Mouse (Mus musculus): ENCODE measurements at regions not wholly inside any gene's neighbourhood (a gene's known extent, or its start where the extent isn't known, plus 50 kb on each side); places are given as distances from the start of the nearest gene placed in this dataset.
A peak's percentile ranks its signal among the peaks of the same experiment; 100 is the strongest.
"Not testable (repeated sequence)": the region's sequence is repeated elsewhere in the genome, so short reads cannot be mapped to it uniquely, and the experiment has no call there.

DNA sequence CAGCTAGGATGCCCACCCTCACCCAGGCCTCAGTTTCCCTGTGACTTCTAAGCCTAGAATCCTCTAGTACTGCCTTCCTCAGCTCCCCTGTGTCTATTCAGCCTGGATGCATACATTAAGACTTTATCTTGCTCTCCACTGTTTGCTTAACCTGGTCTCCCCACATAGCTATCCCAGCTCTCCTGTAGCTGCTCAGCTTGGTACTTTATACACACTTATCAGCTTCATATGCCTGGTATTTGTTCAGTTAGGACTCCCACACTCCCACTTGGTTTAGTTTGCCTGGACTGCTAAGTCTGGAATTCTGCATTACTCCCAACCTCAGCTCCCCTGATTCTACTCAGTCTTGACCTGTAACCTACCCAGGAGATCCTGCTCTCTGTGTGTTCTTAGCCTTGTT lies 147.7 kb downstream of the Tmem121 start:
- DNase-seq (ENCODE audit: low read depth, low spot score), result no peak

DNA sequence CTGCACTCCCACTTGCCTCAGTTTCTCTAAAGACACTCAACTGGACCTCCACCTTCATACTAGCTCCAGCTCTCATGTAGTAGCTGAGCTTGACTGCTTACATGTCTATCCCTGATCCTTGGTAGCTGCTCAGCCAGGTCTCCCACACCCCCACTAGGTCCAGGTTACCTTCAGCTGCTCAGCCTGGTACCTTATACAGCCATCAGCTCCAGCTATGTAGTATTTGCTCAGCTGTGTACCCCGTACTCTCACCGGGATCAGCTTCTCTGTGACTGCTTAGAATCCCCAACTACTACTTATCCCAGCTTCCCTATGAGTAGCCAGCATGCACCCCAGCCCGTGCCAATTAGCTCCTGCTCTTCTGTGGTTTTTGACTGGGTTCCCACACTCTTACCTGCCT lies 148.1 kb downstream of the Tmem121 start:
- not testable (repeated sequence) for DNase-seq (ENCODE audit: low read depth, low spot score)

DNA sequence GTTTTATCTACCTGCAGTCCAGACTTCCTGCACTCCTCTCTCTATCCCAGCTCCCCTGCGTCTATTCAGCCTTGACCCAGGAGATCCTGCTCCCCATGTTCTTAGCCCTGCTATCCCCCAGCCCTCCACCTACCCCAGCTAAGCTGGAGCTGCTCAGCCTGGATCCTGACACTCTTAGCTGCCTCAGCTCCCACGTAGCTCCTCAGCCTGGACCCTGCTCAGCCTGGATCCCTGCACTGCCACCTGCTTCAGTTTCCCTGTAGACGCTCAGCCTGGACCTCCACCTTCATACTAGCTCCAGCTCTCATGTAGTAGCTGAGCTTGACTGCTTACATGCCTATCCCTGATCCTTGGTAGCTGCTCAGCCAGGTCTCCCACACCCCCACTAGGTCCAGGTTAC lies 151.5 kb downstream of the Tmem121 start:
- no peak for DNase-seq (ENCODE audit: low read depth, low spot score)

DNA sequence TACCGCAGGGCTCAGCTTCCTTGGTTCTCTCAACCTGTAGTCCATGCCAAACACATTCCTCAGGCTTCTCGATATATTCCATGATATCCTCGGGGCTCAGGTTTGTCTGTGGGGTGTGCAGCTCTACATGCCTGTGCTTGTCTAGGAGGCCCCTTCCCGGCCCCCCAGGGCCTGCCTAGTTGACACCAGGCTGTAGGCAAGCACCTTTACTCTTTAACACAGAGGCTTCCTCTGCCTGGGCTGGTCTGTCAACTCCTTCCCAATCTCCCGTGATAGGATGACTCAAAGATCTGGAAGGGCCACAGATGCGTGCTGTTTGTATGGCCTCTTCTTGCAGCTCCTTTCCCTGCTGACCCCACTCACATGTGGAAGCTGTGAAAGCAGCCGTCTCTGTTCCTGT lies 150.4 kb upstream of the Adam6b start:
- DNase-seq (ENCODE audit: low read depth, low spot score), result no peak

DNA sequence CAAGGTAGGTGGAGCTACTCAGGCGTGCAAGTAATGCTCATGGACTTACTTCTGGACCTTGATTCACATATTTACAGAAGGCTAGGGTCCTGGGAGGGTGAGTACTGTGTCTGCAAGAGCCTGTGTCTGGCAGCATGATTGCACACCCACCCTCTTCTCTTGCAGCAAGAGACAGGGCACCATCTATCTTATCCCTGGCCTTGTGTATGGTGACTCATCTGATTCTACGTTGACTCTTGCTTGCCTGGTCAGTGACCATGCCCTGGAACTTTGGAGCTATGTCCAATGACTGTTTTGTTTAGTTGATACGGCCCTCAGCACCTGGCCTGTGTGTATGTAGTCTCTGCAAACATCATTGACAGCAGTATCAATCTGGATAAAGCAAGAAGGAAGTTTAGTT lies 148.3 kb upstream of the Adam6b start:
- no peak for DNase-seq (ENCODE audit: low read depth, low spot score)

DNA sequence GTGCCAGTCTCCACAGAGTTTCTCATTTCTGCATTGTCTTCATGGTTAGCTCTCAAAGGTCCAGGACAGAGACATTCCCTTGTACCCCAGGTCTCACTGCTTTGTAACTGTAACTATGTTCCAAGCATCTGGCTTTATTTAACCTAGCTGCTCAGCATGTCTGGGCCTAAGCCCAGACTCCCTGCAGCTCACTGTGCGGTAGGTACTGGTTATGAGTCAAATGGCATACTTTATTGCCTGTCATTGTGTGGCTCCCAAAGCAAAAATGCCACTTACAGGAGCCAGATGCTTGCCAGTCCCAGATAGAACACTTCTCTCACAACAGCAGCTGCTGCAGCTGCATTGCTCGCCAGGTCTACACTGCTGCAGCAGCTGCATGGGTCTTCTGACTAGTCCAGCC lies 134.2 kb upstream of the Adam6b start:
- DNase-seq (ENCODE audit: low read depth, low spot score), result peak; percentile 26

DNA sequence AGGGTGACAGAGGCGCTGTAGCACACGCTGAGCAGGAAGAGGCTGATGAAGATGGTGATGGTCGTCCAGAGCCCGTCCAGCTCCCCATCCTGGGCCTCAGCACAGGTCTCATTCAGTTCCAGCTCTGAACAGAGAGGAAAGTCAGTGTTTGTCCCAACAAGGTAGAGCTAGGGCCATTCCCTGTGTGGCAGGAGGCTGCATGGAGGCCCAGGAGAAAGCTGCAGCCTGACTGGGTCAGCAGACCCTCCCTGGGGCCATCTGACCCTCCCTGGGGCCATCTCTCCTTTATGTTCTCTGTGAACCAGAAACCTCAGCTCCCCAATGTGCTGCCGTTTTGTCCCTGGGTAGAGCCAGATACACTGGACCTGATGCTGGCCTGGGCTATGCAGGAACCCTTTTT lies 131.2 kb upstream of the Adam6b start:
- no peak for DNase-seq (ENCODE audit: low read depth, low spot score)

DNA sequence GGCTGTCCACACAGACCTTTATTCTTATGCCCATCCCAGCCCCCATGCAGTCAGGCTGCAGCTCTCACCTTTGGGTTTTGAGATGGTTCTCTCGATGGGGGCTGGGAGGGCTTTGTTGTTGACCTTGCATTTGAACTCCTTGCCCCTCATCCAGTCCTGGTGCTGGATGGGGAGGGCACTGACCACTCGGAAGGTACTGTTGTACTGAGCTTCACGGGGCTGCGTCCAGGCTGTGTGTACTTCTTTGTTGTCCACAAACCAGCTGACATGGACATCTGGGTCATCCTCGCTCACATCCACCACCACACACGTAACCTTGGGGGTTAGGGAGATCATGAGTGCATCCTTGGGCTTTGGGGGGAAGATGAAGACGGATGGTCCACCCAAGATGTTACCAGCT lies 129.3 kb upstream of the Adam6b start:
- DNase-seq (ENCODE audit: low read depth, low spot score), result peak; percentile 38

DNA sequence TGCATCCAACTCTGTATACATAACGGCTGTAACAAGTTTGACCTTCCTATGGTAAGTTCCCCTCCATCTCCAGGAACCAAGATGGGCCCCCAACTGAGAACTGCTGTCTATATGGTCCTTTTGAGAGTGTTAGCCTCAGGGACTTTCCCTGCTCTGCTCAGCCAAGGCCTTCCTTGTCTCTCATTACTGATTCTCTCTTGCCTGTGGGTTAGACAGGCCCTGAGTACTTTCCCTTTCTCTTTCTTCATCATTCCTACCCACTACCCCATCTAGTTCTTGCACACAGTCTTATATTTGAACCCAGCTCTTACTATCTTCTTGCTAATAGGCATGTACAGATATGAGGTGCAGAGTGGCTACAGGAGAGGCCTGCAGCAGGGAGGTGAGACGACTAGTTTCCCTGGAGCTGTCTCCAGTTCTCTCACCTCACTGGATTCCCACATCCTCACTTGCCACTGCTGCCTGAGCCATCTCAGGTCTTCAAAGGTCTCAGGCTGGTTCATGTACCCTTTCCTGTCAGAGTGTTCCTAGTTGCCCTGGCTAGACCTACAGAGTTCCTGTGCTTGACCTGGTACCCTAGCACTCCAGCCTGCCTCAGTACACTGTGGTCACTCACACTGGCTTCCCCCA lies 126.8 kb upstream of the Adam6b start:
- DNase-seq (ENCODE audit: low read depth, low spot score), result peak; percentile 48

DNA sequence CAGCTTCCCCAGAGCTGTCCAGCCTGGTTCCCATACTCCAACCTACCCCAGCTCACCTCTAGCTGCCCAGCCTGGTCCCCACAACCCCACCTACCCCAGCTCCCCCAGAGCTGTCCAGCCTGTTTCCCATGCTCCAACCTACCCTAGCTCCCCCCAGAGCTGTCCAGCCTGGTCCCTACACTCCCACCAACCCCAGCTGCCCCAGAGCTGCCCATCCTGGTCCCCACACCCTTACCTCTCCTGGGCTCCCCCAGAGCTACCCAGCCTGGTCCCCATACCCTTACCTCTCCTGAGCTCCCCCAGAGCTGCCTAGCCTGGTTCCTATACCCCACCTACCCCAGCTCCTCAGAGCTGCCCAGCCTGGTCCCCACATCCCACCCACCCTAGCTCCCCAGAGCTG lies 125.3 kb upstream of the Adam6b start:
- no peak for DNase-seq (ENCODE audit: low read depth, low spot score)

DNA sequence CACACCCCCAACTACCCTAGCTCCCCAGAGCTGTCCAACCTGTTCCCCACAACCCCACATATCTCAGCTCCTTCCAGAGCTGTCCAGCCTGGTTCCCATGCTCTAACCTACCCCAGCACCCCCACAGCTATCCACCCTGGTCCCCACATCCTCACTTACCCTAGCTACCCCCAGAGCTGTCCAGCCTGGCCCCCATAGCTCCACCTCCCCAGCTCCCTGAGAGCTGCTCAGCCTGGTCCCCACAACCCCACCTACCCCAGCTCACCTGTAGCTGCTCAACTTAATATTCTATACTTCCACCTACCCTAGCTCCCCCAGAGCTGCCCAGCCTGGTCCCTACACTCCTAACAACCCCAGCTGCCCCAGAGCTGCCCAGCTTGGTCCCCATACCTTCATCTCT lies 124.9 kb upstream of the Adam6b start:
- DNase-seq (ENCODE audit: low read depth, low spot score), result peak; percentile 24

DNA sequence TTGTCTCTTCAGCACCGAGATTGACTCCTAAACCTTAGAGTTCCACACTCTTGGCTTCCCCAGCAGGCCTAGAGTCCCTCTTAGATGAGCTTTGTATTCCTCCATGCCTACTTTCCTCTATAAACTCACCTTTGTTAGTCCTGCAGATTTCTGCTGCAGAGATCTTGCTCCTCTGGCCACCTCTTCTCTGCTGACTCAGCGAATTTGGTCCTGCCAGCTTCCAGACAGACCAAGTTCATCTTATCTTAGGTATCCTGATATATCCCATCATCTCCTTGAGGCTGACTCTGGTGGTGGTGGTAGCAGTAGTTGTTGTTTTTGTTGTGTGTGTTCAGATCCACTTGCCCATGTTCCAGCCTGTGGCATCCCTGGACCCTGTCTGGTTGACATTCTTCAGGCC lies 123.5 kb upstream of the Adam6b start:
- no peak for DNase-seq (ENCODE audit: low read depth, low spot score)

DNA sequence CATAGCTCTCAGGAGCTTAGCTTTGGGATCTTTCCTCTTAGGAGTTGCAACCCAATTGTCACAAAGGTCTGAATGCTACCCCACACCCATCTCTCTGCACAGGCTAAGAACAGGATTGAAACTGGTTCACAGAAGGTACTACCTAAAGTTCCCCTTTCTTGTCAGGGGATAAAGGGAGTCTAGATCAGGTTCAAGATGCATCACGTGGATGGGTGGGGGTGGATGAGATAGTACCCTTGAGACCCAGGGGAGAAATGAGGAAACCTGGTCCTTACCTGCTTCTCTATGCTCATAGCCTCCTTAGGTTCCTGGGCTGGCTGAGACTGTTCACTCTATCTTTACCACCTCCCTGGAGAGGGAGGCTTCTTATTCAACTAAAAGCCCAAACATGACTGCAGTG lies 122.9 kb upstream of the Adam6b start:
- peak; percentile 81 for DNase-seq (ENCODE audit: low read depth, low spot score)

DNA sequence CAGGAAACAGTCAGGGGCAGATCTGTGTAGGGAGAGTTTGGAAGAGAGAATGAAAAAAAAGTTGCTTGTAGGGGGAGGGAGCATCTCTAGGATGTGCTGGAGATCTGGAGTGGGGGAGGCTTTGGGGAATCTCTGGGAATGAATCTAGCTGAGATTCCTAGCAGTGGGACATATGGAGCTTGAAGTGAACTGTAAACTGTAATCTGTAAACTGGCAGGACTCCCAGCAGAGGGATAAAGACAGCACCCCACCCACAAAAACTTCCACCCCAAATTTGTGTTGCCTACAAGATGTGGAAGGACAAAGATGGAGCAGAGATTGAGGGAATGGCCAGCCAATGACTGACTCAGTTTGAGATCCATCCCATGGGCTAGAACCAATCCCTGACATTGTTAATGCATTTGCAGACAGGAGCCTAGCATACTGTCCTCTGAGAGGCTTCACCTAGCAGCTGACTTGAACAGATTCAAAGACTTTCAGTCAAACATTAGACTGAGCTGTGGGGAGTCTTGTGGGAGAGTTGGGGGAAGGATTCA lies 87.7 kb upstream of the Adam6b start:
- DNase-seq (ENCODE audit: low read depth, low spot score), result no peak

DNA sequence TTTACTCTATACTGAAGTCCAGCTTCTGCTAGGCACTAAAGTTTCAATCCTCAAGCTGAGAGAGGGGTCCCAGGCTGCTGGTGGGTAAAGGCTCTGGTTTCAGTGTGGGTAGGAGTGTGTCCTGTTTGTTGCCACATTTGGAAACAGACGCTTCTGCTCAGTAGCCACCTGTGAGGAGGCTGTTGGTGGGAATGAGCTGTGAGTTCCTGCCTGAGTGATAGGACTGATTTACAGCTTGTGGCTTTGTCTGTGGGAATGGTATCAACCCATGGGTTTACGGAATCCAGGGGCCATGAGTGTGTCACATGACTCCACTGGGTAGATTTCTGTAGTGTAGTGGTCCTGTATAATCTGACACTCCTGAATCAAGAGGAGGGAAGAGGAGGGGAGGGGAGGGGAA lies 86.5 kb upstream of the Adam6b start:
- no peak for DNase-seq (ENCODE audit: low read depth, low spot score)

DNA sequence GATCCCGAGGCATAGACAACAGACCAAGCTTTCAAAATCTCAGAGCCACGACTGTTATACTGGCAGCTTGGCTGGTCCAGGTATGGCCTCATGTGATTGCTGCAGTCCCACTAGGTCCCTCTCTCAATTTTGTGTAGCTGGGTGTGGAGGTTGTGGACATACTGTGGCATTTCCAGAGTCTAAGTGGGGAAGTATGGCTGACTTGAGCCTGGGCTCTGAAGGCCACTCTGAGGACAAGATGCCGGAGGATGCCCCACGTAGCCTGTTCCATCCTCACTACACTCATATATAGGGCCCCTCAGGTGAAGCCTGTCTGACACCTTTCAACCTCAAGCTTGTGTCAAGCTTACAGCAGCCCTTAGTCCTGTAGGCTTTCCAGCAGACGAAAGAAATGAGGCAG lies 78.2 kb upstream of the Adam6b start:
- no peak for DNase-seq (ENCODE audit: low read depth, low spot score)

DNA sequence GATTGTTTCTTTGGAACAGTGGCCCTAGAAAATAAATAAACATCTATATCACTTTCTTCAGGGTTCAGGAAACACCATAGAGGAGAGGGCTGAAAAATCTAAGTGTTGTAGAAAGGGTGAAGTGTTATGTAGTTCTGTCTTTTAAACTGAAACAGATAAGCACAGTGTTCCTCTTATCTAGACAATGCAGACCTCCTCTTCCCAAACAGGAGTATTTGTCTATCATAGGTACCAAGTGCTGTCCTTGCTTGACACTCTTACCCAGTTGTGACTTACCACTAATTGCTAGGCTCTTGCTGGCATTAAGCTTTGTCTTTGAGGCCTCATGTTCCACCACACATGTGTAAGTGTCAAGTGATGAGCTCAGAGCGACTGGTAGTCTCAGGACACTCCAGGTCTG lies 75.3 kb upstream of the Adam6b start:
- no peak for DNase-seq (ENCODE audit: low read depth, low spot score)

DNA sequence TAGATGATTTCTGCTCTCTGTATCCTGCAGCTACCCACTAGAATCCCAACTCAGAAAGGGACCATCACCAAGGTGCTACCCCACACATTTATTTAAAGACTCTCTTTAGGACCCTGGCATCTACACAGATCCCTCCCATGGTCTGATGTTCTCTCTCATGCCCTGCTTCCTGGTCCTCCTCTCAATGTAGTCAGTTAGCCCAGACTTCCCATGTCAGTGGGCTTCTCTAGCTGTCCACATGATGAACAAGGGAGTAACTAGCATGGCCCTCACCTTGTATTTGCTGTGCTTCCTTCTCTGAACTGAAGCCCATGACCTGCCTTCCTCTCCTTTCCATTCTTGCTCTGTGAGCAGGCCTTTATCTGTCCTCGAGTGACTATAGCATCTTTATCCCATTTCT lies 71.8 kb upstream of the Adam6b start:
- peak; percentile 41 for DNase-seq (ENCODE audit: low read depth, low spot score)

DNA sequence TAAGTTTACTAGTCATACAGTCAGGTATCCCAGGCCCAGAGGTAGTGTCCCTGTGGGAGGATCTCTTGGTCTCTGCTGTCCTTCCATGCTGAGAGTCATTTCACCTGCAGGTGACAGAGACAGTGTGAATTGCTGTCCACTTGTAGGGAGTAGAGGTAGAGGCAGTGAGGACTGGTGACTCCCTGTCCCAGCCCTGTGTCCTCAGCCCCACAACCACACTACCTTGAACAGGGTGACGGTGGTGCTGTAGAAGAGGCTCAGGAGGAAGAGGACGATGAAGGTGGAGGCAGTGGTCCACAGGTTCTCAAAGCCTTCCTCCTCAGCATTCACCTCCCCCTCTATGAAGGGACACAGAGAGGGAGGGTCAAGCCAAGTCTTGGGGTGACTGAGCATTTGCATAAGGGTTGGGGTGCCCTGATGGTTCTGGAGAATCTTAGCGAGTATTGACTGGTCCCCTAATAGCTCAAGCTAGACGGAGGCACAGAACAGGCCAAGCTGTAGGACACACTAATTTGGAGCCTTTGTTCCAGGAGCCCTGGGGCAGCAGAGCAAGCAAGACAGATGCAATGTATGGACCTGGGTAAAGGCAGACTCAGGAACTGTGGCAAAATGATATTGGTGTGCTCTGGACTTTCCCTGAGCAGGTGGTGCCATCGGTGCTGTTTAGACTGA lies 70.4 kb upstream of the Adam6b start:
- peak; percentile 62 for DNase-seq (ENCODE audit: low read depth, low spot score)

DNA sequence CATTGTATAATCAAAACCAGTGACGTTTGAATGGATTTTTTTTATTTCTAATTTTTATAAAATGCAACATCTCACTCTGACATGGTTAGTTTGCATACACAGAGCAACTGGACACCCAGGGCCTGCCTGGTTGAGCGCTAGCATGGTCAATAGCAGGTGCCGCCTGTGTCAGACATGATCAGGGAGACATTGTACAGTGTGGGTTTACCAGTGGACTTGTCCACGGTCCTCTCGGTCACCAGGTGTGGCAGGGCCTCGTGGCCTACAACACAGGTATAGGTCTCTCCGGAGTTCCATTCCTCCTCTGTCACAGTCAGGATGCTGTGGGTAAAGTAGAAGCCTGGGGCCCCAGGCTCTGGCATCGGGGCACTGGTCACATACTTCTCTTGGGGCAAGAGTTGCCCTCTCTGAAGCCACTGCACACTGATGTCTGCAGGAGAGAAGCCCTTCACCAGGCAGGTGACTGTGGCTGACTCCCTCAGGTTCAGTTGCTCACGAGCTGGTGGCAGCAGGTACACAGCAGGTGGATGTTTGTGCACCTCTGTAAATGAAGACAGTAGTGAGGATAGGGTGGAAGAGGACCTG lies 68.5 kb upstream of the Adam6b start:
- peak; percentile 41 for DNase-seq (ENCODE audit: low read depth, low spot score)

DNA sequence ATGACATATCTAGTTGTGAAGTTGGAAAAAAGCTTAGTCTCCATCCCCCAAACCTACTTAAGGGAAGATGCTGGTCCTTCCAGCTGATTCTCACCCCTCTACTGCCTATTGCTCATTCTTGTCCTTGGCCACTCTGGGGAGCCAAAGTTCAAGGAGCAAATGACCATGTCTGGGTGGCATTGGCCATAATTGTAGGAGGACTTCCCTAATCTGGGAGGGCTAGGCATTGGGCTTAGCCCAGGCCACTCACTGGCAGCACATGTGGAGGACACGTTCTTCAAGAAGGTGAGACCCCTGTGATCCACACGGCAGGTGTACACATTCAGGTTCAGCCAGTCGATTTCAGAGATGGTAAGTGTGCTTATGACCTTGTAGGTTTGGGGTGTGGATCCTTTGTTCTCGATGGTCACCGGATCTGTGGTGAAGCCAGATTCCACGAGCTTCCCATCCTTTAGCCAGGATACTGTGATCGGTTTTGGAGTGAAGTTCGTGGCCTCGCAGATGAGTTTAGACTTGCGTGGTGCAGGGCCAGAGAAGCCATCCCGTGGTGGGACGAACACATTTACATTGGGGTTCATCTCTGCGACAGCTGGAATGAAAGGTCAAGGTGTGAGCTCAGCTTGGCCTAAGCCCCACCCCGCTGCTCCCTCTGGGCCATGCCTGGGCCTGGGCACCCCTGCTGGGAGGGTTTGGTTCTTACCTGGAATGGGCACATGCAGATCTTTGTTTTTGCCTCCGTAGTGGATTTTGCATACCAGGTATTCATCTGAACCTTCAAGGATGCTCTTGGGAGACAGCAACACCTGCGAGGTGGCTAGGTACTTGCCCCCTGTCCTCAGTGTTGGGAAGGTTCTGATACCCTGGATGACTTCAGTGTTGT lies 67.4 kb upstream of the Adam6b start:
- DNase-seq (ENCODE audit: low read depth, low spot score), result peak; percentile 57

DNA sequence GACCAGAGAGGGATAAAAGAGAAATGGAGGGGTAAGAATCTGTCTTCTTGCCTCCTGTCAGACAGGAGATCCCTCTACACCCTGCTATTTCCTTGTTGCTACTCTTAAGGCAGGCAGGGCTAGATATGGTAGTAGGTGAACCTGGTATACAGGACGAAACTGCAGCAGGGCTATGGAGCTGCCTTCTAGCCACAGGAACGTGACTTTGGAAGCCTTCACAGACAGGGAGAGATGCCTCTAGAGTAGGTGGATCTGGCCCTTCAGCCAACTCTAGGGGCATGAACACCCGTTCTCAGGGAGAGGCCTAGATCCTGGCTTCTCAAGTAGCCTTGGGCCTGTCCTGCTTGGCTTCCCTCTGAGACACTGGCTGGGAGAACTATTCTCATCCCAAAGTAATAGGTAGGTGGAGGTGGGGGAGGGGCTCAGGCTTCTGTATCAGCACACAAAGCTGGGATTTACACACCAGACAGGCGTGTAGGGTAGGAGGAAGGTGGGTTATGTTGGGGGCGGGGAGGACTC lies 66.5 kb upstream of the Adam6b start:
- peak; percentile 67 for DNase-seq (ENCODE audit: low read depth, low spot score)

All from A20 (cell line).